In genomic region chr17:52268792-52269191, GRCm38 (mm10) we compare ENCODE assay signal across 17 mouse cellular contexts.
"Had no signal": no experiment of that assay in that cellular context is flagged by ENCODE, and none has a peak within 500 bp of the region (broad histone marks: within the 10 kb centered on the region; RNA-seq: fewer than 3 reads in every experiment).

No protein-coding gene starts in this region.

- ATAC-seq: liver, embryonic 12.5 days; liver, postnatal 0 days; lung, postnatal 0 days; midbrain, embryonic 13.5 days; midbrain, embryonic 15.5 days; midbrain, embryonic 16.5 days had no signal

- DNase-seq: left cerebral cortex, postnatal 4 days; liver; liver, embryonic 13.5 days; liver, postnatal 0 days; lung, adult 18-20 months; lung, adult 2 months; lung, embryonic 14.5 days; lung, postnatal 10 days; lung, postnatal 14 days; lung, postnatal 36 days; lung, postnatal 4 days; midbrain, embryonic 14.5 days had no signal
